Mouse (Mus musculus) cerebellum, adult 2 months (tissue): Measurements from ENCODE around the gene Pdgfb.

Experiments
- CTCF ChIP-seq: fragments of 200-500 bp; IDR thresholded peaks from 2 replicates; pipeline ENCODE4 v1.5.1; 2011; ENCODE audit warnings: low read depth, mild to moderate bottlenecking, control low read depth, low read length, moderate library complexity, borderline replicate concordance; ENCODE audit not compliant: insufficient read depth
- POLR2A ChIP-seq: fragments of 200-500 bp; IDR thresholded peaks from 2 replicates; pipeline ENCODE4 v1.6.1; 2011; ENCODE audit warnings: low read length, control low read depth, borderline replicate concordance; ENCODE audit not compliant: insufficient read depth

GRCm38 (mm10) chr15:80026061-80026460, 11.3 kb upstream of the Pdgfb start:
- TF ChIP-seq CTCF (no peak), POLR2A (no peak)
